Comparison of ENCODE assay signal across 18 mouse cellular contexts in genomic region chr7:79590560-79591110, GRCm38 (mm10). TPM values are rescaled to one million over a fixed set of nuclear protein-coding genes. Genes with fewer than 3 reads are reported as not detected.
DNase-seq lines count a peak whose midpoint lies in the region; ATAC-seq and TF ChIP-seq lines count a peak whose summit lies in the region.
"Had no signal": no experiment of that assay in that cellular context is flagged by ENCODE, and none has a peak within 500 bp of the region (broad histone marks: within the 10 kb centered on the region; RNA-seq: fewer than 3 reads in every experiment).

No protein-coding gene starts in this region.

- H3K27me3 ChIP-seq in forebrain, postnatal 0 days (ENCODE audit: insufficient read depth, low read length): no peaks in the 10 kb centered on the region
- H3K27me3 ChIP-seq in midbrain, embryonic 11.5 days (ENCODE audit: control insufficient read depth, insufficient read depth, low read length): peaks cover 59% of the 10 kb centered on the region

- intact Hi-C loops in left cerebral cortex, adult 2 months (cut with DNase I): no loop called here
- intact Hi-C loops in left cerebral cortex, postnatal 4 days (cut with DNase I): loop anchor here (5.0 kb wide), 1 partner anchor 33 kb away; no protein-coding TSS in a partner anchor
- intact Hi-C loops in gastrocnemius, adult 2 months (cut with DNase I): loop anchor here (10.0 kb wide), 1 partner anchor 216 kb away; no protein-coding TSS in a partner anchor

- WGBS in forebrain, postnatal 0 days: 8% methylated on average over 3 of the region's 3 CpGs
- WGBS in midbrain, embryonic 11.5 days: 4% methylated on average over 3 of the region's 3 CpGs
- whole genome bisulfite sequencing in olfactory bulb, adult 2 months: 17% methylated on average over 3 of the region's 3 CpGs

- no peak for TF ChIP-seq POLR2A in olfactory bulb, adult 2 months (IDR thresholded peaks at IDR 0.05; ENCODE audit: insufficient read depth, low read depth, low read length)

- H3K9ac ChIP-seq in forebrain, postnatal 0 days: 0 out of 2 replicates have a peak overlapping the region, but pooled peaks have one; percentile 18
- no peak overlapping the region for H3K9ac ChIP-seq in midbrain, embryonic 11.5 days (ENCODE audit: low read length)
- H3K9ac ChIP-seq: embryonic facial prominence, embryonic 12.5 days; heart, embryonic 13.5 days; liver, embryonic 12.5 days had no signal

- no peak for ATAC-seq in forebrain, postnatal 0 days
- peak; percentile 64; the same call in 1 of the 2 replicates for ATAC-seq in midbrain, embryonic 11.5 days (ENCODE audit: low FRiP score)
- ATAC-seq: liver, embryonic 12.5 days had no signal

- no peaks in the 10 kb centered on the region for H3K9me3 ChIP-seq in forebrain, postnatal 0 days (ENCODE audit: low read length)
- no peaks in the 10 kb centered on the region; the same call in 1 of the 2 replicates for H3K9me3 ChIP-seq in midbrain, embryonic 11.5 days (ENCODE audit: control insufficient read depth, low read length)
- H3K9me3 ChIP-seq: liver, embryonic 12.5 days had no signal

- DNase-seq in left cerebral cortex, adult 2 months (ENCODE audit: extremely low spot score in 1 of 2, low spot score in 2 of 2): no peak
- no peak for DNase-seq in left cerebral cortex, postnatal 4 days
- DNase-seq in forebrain, postnatal 0 days: peak; percentile 56
- DNase-seq in midbrain, embryonic 11.5 days (ENCODE audit: low spot score, missing footprints): peak; percentile 85
- DNase-seq in left cerebral cortex, adult 9 months (ENCODE audit: low spot score in 2 of 2): no peak
- DNase-seq in gastrocnemius, adult 2 months: no peak
- DNase-seq in liver: no peak
- DNase-seq: adrenal gland, postnatal 14 days; kidney, adult 8-10 months; right cerebral cortex, postnatal 4 days had no signal

- H3K4me1 ChIP-seq in forebrain, postnatal 0 days (ENCODE audit: insufficient read depth): peaks cover 28% of the 10 kb centered on the region
- H3K4me1 ChIP-seq in midbrain, embryonic 11.5 days (ENCODE audit: control insufficient read depth, insufficient read depth, low read length): peaks cover 38% of the 10 kb centered on the region
- peaks cover 40% of the 10 kb centered on the region for H3K4me1 ChIP-seq in olfactory bulb, adult 2 months (ENCODE audit: control insufficient read depth, insufficient read depth, low read length)

- no peak for TF ChIP-seq CTCF in left cerebral cortex, adult 2 months (IDR thresholded peaks at IDR 0.05)
- TF ChIP-seq CTCF in forebrain, postnatal 0 days (IDR thresholded peaks at IDR 0.05; ENCODE audit: low read depth): no peak
- no peak for TF ChIP-seq CTCF in olfactory bulb, adult 2 months (IDR thresholded peaks at IDR 0.05; ENCODE audit: insufficient read depth, low read depth, low read length)
- no peak for TF ChIP-seq CTCF in gastrocnemius, adult 2 months (IDR thresholded peaks at IDR 0.05)

- peak overlapping the region; percentile 83 for H3K27ac ChIP-seq in left cerebral cortex, adult 2 months
- H3K27ac ChIP-seq in forebrain, postnatal 0 days (ENCODE audit: low read depth, low read length): peak overlapping the region; percentile 94
- no peak overlapping the region for H3K27ac ChIP-seq in midbrain, embryonic 11.5 days (ENCODE audit: low read depth, low read length)
- H3K27ac ChIP-seq in olfactory bulb, adult 2 months (ENCODE audit: insufficient read depth, low read depth, low read length): peak overlapping the region; percentile 84
- H3K27ac ChIP-seq in gastrocnemius, adult 2 months: no peak overlapping the region
- H3K27ac ChIP-seq: embryonic facial prominence, embryonic 12.5 days; heart, embryonic 13.5 days; liver, embryonic 12.5 days had no signal

- no peaks in the 10 kb centered on the region for H3K36me3 ChIP-seq in forebrain, postnatal 0 days (ENCODE audit: insufficient read depth)
- no peaks in the 10 kb centered on the region for H3K36me3 ChIP-seq in midbrain, embryonic 11.5 days (ENCODE audit: control insufficient read depth, insufficient read depth, low read length)
- H3K36me3 ChIP-seq: embryonic facial prominence, embryonic 12.5 days; heart, embryonic 13.5 days; liver, embryonic 12.5 days had no signal

- peak overlapping the region; percentile 81 for H3K4me2 ChIP-seq in forebrain, postnatal 0 days (ENCODE audit: low read depth)
- H3K4me2 ChIP-seq in midbrain, embryonic 11.5 days: no peak overlapping the region; the same call in 1 of the 2 replicates
- H3K4me2 ChIP-seq: heart, embryonic 13.5 days; liver, embryonic 12.5 days had no signal

- H3K4me3 ChIP-seq in left cerebral cortex, adult 2 months: no peak overlapping the region
- H3K4me3 ChIP-seq in forebrain, postnatal 0 days (ENCODE audit: low read depth, low read length): no peak overlapping the region
- H3K4me3 ChIP-seq in midbrain, embryonic 11.5 days (ENCODE audit: low read depth, low read length): no peak overlapping the region
- H3K4me3 ChIP-seq in olfactory bulb, adult 2 months (ENCODE audit: insufficient read depth, low read depth, low read length): 0 out of 2 replicates have a peak overlapping the region, but pooled peaks have one; percentile 2
- H3K4me3 ChIP-seq in gastrocnemius, adult 2 months: no peak overlapping the region
- H3K4me3 ChIP-seq: embryonic facial prominence, embryonic 12.5 days; heart, embryonic 13.5 days; liver, embryonic 12.5 days had no signal

RNA-seq across cellular contexts. Expression of gene Rhcg, which starts 26.8 kb away (rescaled TPM):
- total RNA-seq in left cerebral cortex, adult 2 months (2021): 1 to 10 TPM; 1.7 to 2.2 TPM
- total RNA-seq in left cerebral cortex, postnatal 4 days (2021): 1 to 10 TPM; 2.4 to 3.7 TPM
- total RNA-seq in forebrain, postnatal 0 days (2014; rRNA removed): 2.0 TPM in 2 replicates
- polyA plus RNA-seq in forebrain, postnatal 0 days (2015; fragmentation: Nextera tagmentation; extraction: Ambion mirVana): 2.9 and 4.3 TPM in 2 replicates
- polyA plus RNA-seq in midbrain, embryonic 11.5 days (2014; fragmentation: Nextera tagmentation; extraction: Ambion mirVana): 0.41 and 0.75 TPM in 2 replicates
- polyA plus RNA-seq in olfactory bulb, adult 2 months (2012; ENCODE audit: insufficient read depth, insufficient read length, low replicate concordance, missing spikeins): not detected in 2 replicates
- not detected for total RNA-seq in gastrocnemius, adult 2 months (2021)
- total RNA-seq: gastrocnemius, postnatal 4 days; hematopoietic stem cell, adult 5-6 weeks; megakaryocyte-erythroid progenitor cell, adult 5-6 weeks; neutrophil, adult 5-6 weeks had no signal
- polyA plus RNA-seq: heart, embryonic 13.5 days; liver, embryonic 12.5 days had no signal

Comparison
In these comparisons a context has a peak if more than half of its experiments do, and no peak if none do; other contexts are left out.
1. DNase-seq: peak in forebrain, postnatal 0 days (single experiment) and midbrain, embryonic 11.5 days (single experiment); none in left cerebral cortex, adult 2 months (0 of 2), left cerebral cortex, postnatal 4 days (single experiment), left cerebral cortex, adult 9 months (0 of 2), gastrocnemius, adult 2 months (single experiment) and liver (single experiment).
2. H3K27ac ChIP-seq: peak in left cerebral cortex, adult 2 months (single experiment), forebrain, postnatal 0 days (single experiment) and olfactory bulb, adult 2 months (single experiment); none in midbrain, embryonic 11.5 days (single experiment) and gastrocnemius, adult 2 months (single experiment).